Mouse (Mus musculus): ENCODE measurements around the gene Calr.

Calr gene

DNA sequence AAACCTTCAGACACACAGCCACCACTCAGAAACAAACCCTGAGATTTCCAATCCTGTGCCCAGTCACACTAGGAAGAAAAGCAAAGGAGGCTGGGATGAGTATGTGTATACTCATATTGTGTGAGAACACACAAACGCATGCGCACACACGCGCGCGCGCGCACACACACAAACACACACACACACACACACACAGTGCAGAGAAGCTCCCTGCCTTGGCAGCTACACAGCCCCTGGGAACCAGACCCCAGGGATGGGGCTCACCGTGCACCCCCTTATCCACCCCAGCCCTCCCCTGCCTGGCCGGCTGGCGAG lies 32.5 kb downstream of the Calr start:
- no peak for DNase-seq

DNA sequence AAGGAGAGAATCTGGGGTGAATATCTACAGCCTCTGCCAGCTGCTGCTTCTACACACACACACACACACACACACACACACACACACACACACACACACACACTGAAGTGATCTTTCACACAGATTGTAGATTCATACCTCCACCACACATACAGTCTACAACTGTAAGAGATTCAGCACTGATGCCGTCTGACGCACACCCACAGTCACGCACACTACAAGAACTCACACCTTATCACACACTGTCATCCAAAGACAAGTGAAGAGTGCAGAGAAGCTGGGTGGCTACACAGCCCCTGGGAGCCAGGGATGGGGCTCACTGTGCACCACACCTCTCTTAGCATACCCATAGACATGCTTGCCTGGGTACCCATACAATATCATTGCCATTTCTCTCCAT lies 32.9 kb downstream of the Calr start:
- DNase-seq: no peak

GRCm38 (mm10) chr8:84813059-84813458 lies 33.7 kb downstream of the Calr start:
- DNase-seq: peak; percentile 94

DNA sequence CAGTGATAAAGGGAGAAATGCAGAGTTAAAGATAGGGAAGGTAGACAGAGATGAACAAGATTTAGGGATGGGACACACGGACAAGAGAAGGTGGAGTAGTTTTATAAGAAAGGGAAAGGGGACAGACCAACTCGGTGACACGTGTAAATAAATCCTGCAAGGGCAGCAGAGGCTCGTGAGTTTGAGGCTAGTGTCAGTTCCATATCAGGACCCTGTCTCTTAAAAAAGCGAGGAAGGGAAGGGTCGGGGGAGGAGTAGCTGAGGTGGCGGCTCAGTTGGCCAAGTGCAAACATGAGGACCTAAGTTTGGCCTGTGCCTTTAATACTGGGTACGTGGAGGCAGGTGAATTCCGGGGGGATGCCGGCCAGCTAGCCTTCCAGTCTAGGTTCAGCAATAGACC lies 35.4 kb downstream of the Calr start:
- no peak for DNase-seq

DNA sequence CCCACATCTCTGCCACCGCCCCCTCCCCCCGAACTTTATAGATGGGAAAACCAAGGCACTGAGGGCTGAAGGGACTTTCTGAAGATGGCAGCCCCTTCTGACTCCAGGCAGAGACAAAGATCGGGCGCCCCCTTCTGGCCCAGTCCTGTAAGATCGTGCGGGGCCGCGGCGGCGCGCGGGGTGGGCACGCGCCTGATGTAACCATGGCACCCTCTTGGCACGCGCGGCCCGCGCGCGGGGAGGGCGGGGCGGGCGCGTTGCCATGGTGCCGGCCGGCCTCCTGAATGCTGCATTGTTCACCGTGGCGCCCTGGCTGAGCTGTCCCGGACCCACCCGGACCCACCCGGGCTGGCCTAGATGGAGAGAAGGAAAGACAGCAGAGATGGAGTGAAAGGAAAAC lies 35.8 kb downstream of the Calr start:
- peak; percentile 98 for DNase-seq

DNA sequence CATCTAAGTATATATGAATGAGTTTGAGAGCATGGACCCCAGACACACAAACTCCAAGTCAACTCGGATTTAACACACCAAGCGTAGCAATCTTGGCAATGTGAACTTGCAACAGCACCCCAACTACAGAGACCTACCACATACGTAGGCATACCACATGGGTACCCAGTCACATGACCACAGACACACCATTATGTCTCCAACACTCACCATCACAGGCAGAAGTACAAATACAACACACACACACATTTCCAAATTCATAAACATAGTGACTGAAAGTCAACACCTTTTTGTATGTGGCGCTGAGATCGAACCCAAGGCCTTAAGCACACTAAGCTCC lies 36.8 kb downstream of the Calr start:
- DNase-seq: no peak

DNA sequence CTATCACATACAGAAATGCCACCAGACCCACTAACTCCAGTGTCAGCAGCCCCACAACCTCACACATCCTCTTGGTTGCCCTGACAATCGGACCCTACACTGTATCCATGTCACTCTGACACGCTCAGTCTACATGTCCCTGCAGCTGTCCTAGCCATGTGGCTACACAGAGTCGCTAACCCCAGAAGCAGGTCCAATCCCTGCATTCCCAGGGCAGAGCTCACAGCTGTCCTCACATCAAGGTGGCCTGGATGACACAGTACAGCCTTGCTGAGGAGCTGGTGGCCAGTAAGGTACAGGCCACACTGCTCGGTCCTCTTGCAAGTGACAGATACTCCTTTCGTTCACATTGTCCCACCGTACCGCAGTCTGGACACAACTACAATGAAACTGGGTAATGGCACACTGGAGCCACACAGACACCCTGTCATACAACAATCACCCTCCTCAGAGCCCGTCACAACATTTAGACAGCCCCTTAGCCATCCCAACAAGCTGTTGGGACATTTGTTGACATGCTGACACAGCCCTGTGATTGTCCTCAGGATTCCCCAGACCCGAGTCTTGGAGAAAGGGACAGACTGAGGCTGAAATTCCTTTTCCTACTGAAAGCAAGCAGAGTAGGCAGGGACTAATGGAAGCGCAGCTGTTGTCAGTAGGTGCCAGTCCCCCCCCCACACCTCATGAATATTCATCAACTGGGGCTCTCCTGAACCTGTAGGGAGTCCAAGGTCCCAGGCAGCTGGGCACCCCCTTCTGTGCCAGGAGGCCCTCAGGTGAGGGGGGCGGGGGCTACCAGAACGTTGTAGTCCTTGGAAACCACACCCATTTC lies 37.4 kb downstream of the Calr start:
- no peak for DNase-seq

DNA sequence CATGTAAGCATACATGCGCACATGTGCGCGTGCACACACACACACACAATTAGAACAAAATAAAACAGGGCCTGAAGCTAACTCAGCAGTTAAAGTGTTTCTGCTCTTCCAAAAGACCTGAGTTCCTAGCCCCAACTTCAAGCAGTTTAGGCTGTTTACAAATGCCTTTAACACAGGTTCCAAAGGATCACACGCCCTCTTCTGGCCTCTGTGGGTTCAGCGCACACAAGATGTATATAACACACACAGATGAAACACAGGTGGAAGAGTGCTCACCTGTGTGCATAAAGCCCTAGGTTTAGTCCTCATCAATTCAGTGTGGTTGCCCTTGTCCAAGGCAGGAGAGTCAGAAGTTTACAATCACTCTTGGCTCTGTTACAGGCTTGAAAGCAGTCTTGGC lies 40.7 kb downstream of the Calr start:
- DNase-seq: no peak

GRCm38 (mm10) chr8:84799999-84800831 lies 46.5 kb downstream of the Calr start, which contains the start of gene Nfix:
Gene Nfix (minus strand): TSS chr8:84800344.
- DNase-seq: peak; percentile 76

DNA sequence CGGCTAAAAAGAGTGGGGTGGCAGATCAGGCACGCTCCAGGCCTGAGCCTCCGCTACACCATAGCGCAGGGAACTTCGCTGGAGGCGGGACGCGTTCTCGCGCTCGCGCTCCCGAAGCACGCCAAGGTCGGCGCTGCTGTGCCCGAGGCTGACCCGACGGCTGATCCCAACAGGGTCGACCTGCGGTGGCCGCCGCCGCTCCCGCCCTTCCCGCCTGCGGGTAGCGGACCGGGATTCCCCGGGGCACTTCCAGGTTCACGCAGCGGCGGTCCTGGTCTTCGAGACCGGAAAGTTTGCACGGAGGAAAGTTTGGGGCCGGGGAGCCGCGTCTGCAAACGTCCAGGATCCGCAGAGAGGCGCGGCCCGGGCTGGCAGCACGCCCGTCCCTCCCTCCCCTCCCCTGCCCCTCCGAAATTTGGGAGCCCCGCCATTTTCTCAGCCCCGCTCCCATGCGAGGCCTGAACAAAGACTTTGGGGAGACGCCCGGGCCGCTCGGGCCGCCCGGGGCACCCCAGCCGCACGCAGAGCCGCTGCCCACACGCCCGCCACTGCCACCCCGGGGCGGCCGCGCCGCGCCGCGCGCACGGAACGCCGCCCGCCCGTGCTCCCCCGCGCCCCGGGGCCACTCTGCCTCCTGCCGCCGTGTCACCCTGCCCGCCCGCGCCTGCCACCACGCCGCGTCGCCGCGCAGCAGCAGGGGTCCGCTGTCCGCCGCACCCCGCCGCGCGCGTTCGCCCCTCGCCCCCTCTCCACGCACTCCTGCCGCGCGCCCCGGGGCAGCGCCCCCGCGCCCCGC lies 47.4 kb downstream of the Calr start:
- DNase-seq: no peak

DNA sequence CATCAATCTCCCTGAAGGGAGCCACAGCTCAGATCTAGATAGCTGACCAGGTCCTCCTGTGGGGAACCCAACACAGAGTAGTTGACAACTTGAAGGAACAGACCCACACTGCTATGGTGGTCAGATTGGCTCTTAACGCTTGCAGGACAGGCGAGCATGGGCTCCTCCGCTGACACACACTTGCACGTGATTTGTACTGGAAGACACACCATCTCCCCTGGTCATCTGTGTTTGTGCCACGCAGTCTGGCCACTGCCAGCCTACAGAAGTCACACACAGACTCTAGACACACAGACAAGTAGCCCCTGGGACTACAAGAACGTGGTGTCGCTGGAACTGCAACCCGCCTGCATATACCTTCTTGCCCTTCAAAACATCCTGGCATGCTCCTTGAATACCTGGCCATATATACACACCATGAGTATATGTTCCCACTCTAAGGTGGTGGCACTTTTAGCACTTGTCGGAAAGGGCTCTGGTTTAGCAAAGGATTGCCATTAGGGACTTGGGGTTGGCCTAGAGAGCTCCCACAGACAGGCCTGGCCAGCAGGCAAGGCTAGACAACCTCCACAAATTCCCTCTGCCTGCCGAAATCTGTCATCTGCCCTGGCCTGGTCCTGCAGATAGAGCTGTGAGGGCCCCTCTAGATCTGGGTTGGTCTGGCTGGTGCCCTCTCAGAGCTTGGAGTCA lies 48.1 kb downstream of the Calr start:
- peak; percentile 71 for DNase-seq

DNA sequence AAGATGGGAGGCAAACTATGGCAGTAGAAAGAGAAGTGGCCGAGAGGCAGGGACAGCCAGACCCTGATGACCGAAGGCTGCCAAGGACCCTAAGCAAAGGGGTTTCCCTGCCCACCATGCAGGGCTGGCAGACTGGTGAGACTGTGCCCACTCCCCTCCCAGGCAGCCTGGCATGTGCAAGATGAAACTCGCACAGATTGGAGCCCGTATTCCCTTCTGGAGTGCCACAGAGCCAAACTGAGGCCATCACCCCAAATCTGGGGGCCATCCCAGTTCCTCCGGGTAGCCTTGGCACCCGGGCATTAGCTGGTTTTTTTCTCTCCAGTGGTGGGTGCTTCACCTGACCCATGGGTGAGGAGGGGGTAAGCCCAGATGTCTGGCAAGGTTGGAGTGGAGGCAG lies 48.8 kb downstream of the Calr start:
- peak; percentile 57 for DNase-seq

- peak; percentile 48 for DNase-seq
Observed at GRCm38 (mm10) chr8:84797256-84797797, 49.4 kb downstream of the Calr start.

DNA sequence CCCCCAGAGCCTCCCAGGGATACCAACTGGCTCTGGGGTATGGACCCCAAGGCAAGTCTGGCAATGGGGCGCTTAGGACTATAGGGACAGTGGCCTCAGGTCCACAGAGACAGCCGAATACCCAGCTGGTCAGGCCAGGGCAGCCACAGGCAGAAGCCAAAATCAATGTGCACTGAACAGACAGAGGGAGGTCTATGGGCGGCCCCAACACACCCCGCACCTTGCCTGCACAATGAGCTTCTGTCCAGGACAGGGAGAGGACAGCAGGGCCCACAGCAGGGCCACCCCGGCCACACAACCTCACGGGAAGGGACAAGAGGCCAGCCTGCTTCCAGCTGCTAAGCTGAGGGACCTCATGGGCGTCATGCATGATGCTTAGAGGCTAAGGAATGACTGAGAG lies 52.2 kb downstream of the Calr start:
- DNase-seq: no peak

- peak; percentile 89 for DNase-seq
Observed at GRCm38 (mm10) chr8:84793791-84794485, 52.8 kb downstream of the Calr start.

DNA sequence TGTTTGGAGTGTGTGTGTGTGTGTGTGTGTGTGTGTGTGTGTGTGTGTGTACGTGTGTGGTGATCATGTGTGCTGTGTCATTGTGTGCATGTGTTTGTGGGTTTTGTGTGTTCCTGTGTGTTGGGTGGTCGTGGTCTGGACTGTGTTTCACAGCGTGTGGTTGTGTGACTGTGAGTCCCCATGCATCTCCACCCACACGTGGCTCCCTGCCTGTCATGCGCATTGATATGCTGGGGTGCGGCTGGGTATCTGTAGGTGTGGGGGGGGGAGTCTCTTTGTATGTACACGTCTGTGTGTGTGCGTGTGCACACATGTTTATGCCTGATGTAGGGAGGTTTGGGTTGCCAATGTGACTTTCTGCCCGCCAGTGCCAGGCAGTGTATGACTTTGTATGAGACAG lies 53.6 kb downstream of the Calr start:
- no peak for DNase-seq

- DNase-seq: no peak
Observed at GRCm38 (mm10) chr8:84792429-84792947, 54.2 kb downstream of the Calr start.

All from cerebellum, adult 9-10 months (tissue).